Mouse (Mus musculus): ENCODE data around the gene Herc6.
"Not testable (repeated sequence)": the region's sequence is repeated elsewhere in the genome, so short reads cannot be mapped to it uniquely, and the experiment has no call there.

Herc6 gene

GRCm38 (mm10) chr6:57535971-57536669, 44.7 kb upstream of the Herc6 start:
- no peaks in the 10 kb centered on the region for H3K36me3 ChIP-seq (ENCODE audit: insufficient read depth, low read length)
- H3K9me3 ChIP-seq (ENCODE audit: low read length), result no peaks in the 10 kb centered on the region
- H3K27me3 ChIP-seq (ENCODE audit: insufficient read depth, low read length), result 0 out of 2 replicates have a peak, but pooled peaks cover 3% of the 10 kb centered on the region
- peak overlapping the region; percentile 81 for H3K4me3 ChIP-seq (replicated peaks; ENCODE audit: low read length)
- peaks cover 16% of the 10 kb centered on the region for H3K4me1 ChIP-seq (replicated peaks; ENCODE audit: low read depth, low read length)
- TF ChIP-seq NANOG (IDR thresholded peaks at IDR 0.05; ENCODE audit: borderline replicate concordance, low read length) (no peak), POU5F1 (IDR thresholded peaks at IDR 0.05; ENCODE audit: borderline replicate concordance, low read length) (no peak), CTCF (conservative IDR thresholded peaks at IDR 0.05; ENCODE audit: low read length) (no peak)

GRCm38 (mm10) chr6:57537887-57538286, 42.9 kb upstream of the Herc6 start:
- TF ChIP-seq CTCF (conservative IDR thresholded peaks at IDR 0.05; ENCODE audit: low read length), result no peak
- H3K27me3 ChIP-seq (ENCODE audit: insufficient read depth, low read length), result 0 out of 2 replicates have a peak, but pooled peaks cover 3% of the 10 kb centered on the region
- H3K36me3 ChIP-seq (ENCODE audit: insufficient read depth, low read length), result no peaks in the 10 kb centered on the region
- H3K4me1 ChIP-seq (replicated peaks; ENCODE audit: low read depth, low read length), result peaks cover 16% of the 10 kb centered on the region
- no peaks in the 10 kb centered on the region for H3K9me3 ChIP-seq (ENCODE audit: low read length)
- H3K4me3 ChIP-seq (replicated peaks; ENCODE audit: low read length), result no peak overlapping the region

- TF ChIP-seq NANOG (IDR thresholded peaks at IDR 0.05; ENCODE audit: borderline replicate concordance, low read length) (no peak), POU5F1 (IDR thresholded peaks at IDR 0.05; ENCODE audit: borderline replicate concordance, low read length) (no peak), CTCF (conservative IDR thresholded peaks at IDR 0.05; ENCODE audit: low read length) (no peak)
- no peaks in the 10 kb centered on the region for H3K9me3 ChIP-seq (ENCODE audit: low read length)
- H3K4me3 ChIP-seq (replicated peaks; ENCODE audit: low read length), result no peak overlapping the region
- H3K36me3 ChIP-seq (ENCODE audit: insufficient read depth, low read length), result no peaks in the 10 kb centered on the region
- no peaks in the 10 kb centered on the region for H3K27me3 ChIP-seq (ENCODE audit: insufficient read depth, low read length)
- peaks cover under 1% of the 10 kb centered on the region; the same call in 1 of the 2 replicates for H3K4me1 ChIP-seq (replicated peaks; ENCODE audit: low read depth, low read length)
Measured at GRCm38 (mm10) chr6:57540950-57541498, 39.8 kb upstream of the Herc6 start.

GRCm38 (mm10) chr6:57541737-57542335, 39.0 kb upstream of the Herc6 start:
- no peaks in the 10 kb centered on the region for H3K4me1 ChIP-seq (replicated peaks; ENCODE audit: low read depth, low read length)
- TF ChIP-seq CTCF (conservative IDR thresholded peaks at IDR 0.05; ENCODE audit: low read length), result no peak
- no peak overlapping the region for H3K4me3 ChIP-seq (replicated peaks; ENCODE audit: low read length)
- H3K36me3 ChIP-seq (ENCODE audit: insufficient read depth, low read length), result no peaks in the 10 kb centered on the region
- no peaks in the 10 kb centered on the region for H3K27me3 ChIP-seq (ENCODE audit: insufficient read depth, low read length)
- H3K9me3 ChIP-seq (ENCODE audit: low read length), result no peaks in the 10 kb centered on the region

- H3K27me3 ChIP-seq (ENCODE audit: insufficient read depth, low read length); H3K4me3 ChIP-seq (replicated peaks; ENCODE audit: low read length); H3K4me1 ChIP-seq (replicated peaks; ENCODE audit: low read depth, low read length); H3K36me3 ChIP-seq (ENCODE audit: insufficient read depth, low read length); H3K9me3 ChIP-seq (ENCODE audit: low read length): not testable (repeated sequence)
Measured at GRCm38 (mm10) chr6:57543591-57543990, 37.2 kb upstream of the Herc6 start.

- H3K9me3 ChIP-seq (ENCODE audit: low read length), result no peaks in the 10 kb centered on the region
- H3K36me3 ChIP-seq (ENCODE audit: insufficient read depth, low read length), result no peaks in the 10 kb centered on the region
Measured at GRCm38 (mm10) chr6:57544866-57545265, 35.9 kb upstream of the Herc6 start.

GRCm38 (mm10) chr6:57551211-57551796, 29.5 kb upstream of the Herc6 start:
- Histone ChIP-seq H3K4me3 (replicated peaks; ENCODE audit: low read length) (no peak overlapping the region), H3K27me3 (ENCODE audit: insufficient read depth, low read length) (no peaks in the 10 kb centered on the region), H3K9me3 (ENCODE audit: low read length) (no peaks in the 10 kb centered on the region), H3K4me1 (replicated peaks; ENCODE audit: low read depth, low read length) (no peaks in the 10 kb centered on the region), H3K36me3 (ENCODE audit: insufficient read depth, low read length) (no peaks in the 10 kb centered on the region)
- TF ChIP-seq NANOG (IDR thresholded peaks at IDR 0.05; ENCODE audit: borderline replicate concordance, low read length) (no peak), POU5F1 (IDR thresholded peaks at IDR 0.05; ENCODE audit: borderline replicate concordance, low read length) (no peak), CTCF (conservative IDR thresholded peaks at IDR 0.05; ENCODE audit: low read length) (no peak)

More at GRCm38 (mm10) chr6:57544866-57545265, 35.9 kb upstream of the Herc6 start:
- no peaks in the 10 kb centered on the region for H3K27me3 ChIP-seq (ENCODE audit: insufficient read depth, low read length)
- H3K4me3 ChIP-seq (replicated peaks; ENCODE audit: low read length), result no peak overlapping the region
- no peaks in the 10 kb centered on the region for H3K4me1 ChIP-seq (replicated peaks; ENCODE audit: low read depth, low read length)
- TF ChIP-seq CTCF (conservative IDR thresholded peaks at IDR 0.05; ENCODE audit: low read length) (no peak), POU5F1 (IDR thresholded peaks at IDR 0.05; ENCODE audit: borderline replicate concordance, low read length) (no peak)

- no peaks in the 10 kb centered on the region for H3K36me3 ChIP-seq (ENCODE audit: insufficient read depth, low read length)
- no peak for TF ChIP-seq POU5F1 (IDR thresholded peaks at IDR 0.05; ENCODE audit: borderline replicate concordance, low read length)
- TF ChIP-seq NANOG (IDR thresholded peaks at IDR 0.05; ENCODE audit: borderline replicate concordance, low read length), result no peak
- no peak for TF ChIP-seq CTCF (conservative IDR thresholded peaks at IDR 0.05; ENCODE audit: low read length)
- no peaks in the 10 kb centered on the region for H3K27me3 ChIP-seq (ENCODE audit: insufficient read depth, low read length)
- H3K4me1 ChIP-seq (replicated peaks; ENCODE audit: low read depth, low read length), result no peaks in the 10 kb centered on the region
- H3K4me3 ChIP-seq (replicated peaks; ENCODE audit: low read length), result no peak overlapping the region
- no peaks in the 10 kb centered on the region for H3K9me3 ChIP-seq (ENCODE audit: low read length)
Measured at GRCm38 (mm10) chr6:57557796-57558317, 22.9 kb upstream of the Herc6 start.
